Mouse (Mus musculus): Measurements from ENCODE around the gene Pgs1. TPM values are rescaled to one million over a fixed set of nuclear protein-coding genes. Genes with fewer than 3 reads are reported as not detected.

The Pgs1 gene
- polyA plus RNA-seq, 1 experiment from 2014 or later = 41.2 TPM

GRCm38 (mm10) chr11:117952174-117952933 is 33.7 kb upstream of the Pgs1 start:
- Histone ChIP-seq H3K4me1 (peaks cover 34% of the 10 kb centered on the region), H3K4me3 (replicated peaks) (no peak overlapping the region), H3K9me3 (replicated peaks) (no peaks in the 10 kb centered on the region), H3K9ac (no peak overlapping the region), H3K4me2 (replicated peaks) (no peak overlapping the region), H3K27ac (replicated peaks) (no peak overlapping the region), H3K36me3 (no peaks in the 10 kb centered on the region), H3K27me3 (0 out of 2 replicates have a peak, but pooled peaks cover 4% of the 10 kb centered on the region)
- WGBS = 63% methylated on average over 9 of the region's 9 CpGs
- no peak for ATAC-seq (ENCODE audit: insufficient number of reproducible peaks, low FRiP score, low TSS enrichment, low read depth)

- Histone ChIP-seq H3K4me2 (replicated peaks) (no peak overlapping the region), H3K9ac (no peak overlapping the region), H3K36me3 (no peaks in the 10 kb centered on the region), H3K4me3 (replicated peaks) (no peak overlapping the region), H3K9me3 (replicated peaks) (no peaks in the 10 kb centered on the region), H3K27ac (replicated peaks) (peak overlapping the region; percentile 36), H3K27me3 (0 out of 2 replicates have a peak, but pooled peaks cover 4% of the 10 kb centered on the region), H3K4me1 (peaks cover 41% of the 10 kb centered on the region)
- ATAC-seq (ENCODE audit: insufficient number of reproducible peaks, low FRiP score, low TSS enrichment, low read depth) = no peak
- 52% methylated on average over 2 of the region's 2 CpGs for WGBS
These were observed 32.0 kb upstream of the Pgs1 start for GRCm38 (mm10) chr11:117954094-117954493.

GRCm38 (mm10) chr11:117954819-117955218 is 31.3 kb upstream of the Pgs1 start:
- H3K9me3 ChIP-seq (replicated peaks) = no peaks in the 10 kb centered on the region
- WGBS = 71% methylated on average over 9 of the region's 9 CpGs
- H3K9ac ChIP-seq = no peak overlapping the region
- H3K27me3 ChIP-seq = 0 out of 2 replicates have a peak, but pooled peaks cover 4% of the 10 kb centered on the region
- H3K36me3 ChIP-seq = no peaks in the 10 kb centered on the region
- ATAC-seq (ENCODE audit: insufficient number of reproducible peaks, low FRiP score, low TSS enrichment, low read depth) = no peak
- peaks cover 38% of the 10 kb centered on the region for H3K4me1 ChIP-seq
- peak overlapping the region; percentile 36; the same call in 1 of the 2 replicates for H3K27ac ChIP-seq (replicated peaks)
- H3K4me3 ChIP-seq (replicated peaks) = no peak overlapping the region
- H3K4me2 ChIP-seq (replicated peaks) = no peak overlapping the region

- no peak overlapping the region for H3K4me3 ChIP-seq (replicated peaks)
- 62% methylated on average over 13 of the region's 13 CpGs for WGBS
- H3K4me2 ChIP-seq (replicated peaks) = no peak overlapping the region
- H3K4me1 ChIP-seq = peaks cover 36% of the 10 kb centered on the region
- no peak for ATAC-seq (ENCODE audit: insufficient number of reproducible peaks, low FRiP score, low TSS enrichment, low read depth)
- H3K9me3 ChIP-seq (replicated peaks) = no peaks in the 10 kb centered on the region
- H3K36me3 ChIP-seq = no peaks in the 10 kb centered on the region
- H3K27ac ChIP-seq (replicated peaks) = no peak overlapping the region
- H3K27me3 ChIP-seq = 0 out of 2 replicates have a peak, but pooled peaks cover 4% of the 10 kb centered on the region
- no peak overlapping the region for H3K9ac ChIP-seq
These were observed 30.5 kb upstream of the Pgs1 start for GRCm38 (mm10) chr11:117955621-117956020.

GRCm38 (mm10) chr11:117958197-117958596 is 27.9 kb upstream of the Pgs1 start:
- Histone ChIP-seq H3K4me1 (peaks cover 42% of the 10 kb centered on the region), H3K4me2 (replicated peaks) (no peak overlapping the region), H3K9me3 (replicated peaks) (no peaks in the 10 kb centered on the region), H3K36me3 (no peaks in the 10 kb centered on the region), H3K4me3 (replicated peaks) (no peak overlapping the region), H3K27me3 (no peaks in the 10 kb centered on the region), H3K27ac (replicated peaks) (no peak overlapping the region), H3K9ac (no peak overlapping the region)
- 33% methylated on average over 7 of the region's 7 CpGs for WGBS
- ATAC-seq (ENCODE audit: insufficient number of reproducible peaks, low FRiP score, low TSS enrichment, low read depth) = no peak

GRCm38 (mm10) chr11:117959166-117959565 is 26.9 kb upstream of the Pgs1 start:
- Histone ChIP-seq H3K36me3 (no peaks in the 10 kb centered on the region), H3K9ac (no peak overlapping the region), H3K4me2 (replicated peaks) (no peak overlapping the region), H3K27me3 (no peaks in the 10 kb centered on the region), H3K4me1 (peaks cover 50% of the 10 kb centered on the region), H3K9me3 (replicated peaks) (no peaks in the 10 kb centered on the region), H3K4me3 (replicated peaks) (no peak overlapping the region), H3K27ac (replicated peaks) (no peak overlapping the region)
- no peak for ATAC-seq (ENCODE audit: insufficient number of reproducible peaks, low FRiP score, low TSS enrichment, low read depth)
- 88% methylated on average over 4 of the region's 4 CpGs for WGBS

- Histone ChIP-seq H3K9me3 (replicated peaks) (no peaks in the 10 kb centered on the region), H3K36me3 (no peaks in the 10 kb centered on the region), H3K9ac (no peak overlapping the region), H3K4me2 (replicated peaks) (no peak overlapping the region), H3K27ac (replicated peaks) (no peak overlapping the region), H3K27me3 (no peaks in the 10 kb centered on the region), H3K4me3 (replicated peaks) (no peak overlapping the region), H3K4me1 (peaks cover 50% of the 10 kb centered on the region)
- WGBS = 42% methylated on average over 17 of the region's 17 CpGs
- ATAC-seq (ENCODE audit: insufficient number of reproducible peaks, low FRiP score, low TSS enrichment, low read depth) = no peak
These were observed 26.2 kb upstream of the Pgs1 start for GRCm38 (mm10) chr11:117959741-117960381.

- Histone ChIP-seq H3K4me2 (replicated peaks) (no peak overlapping the region), H3K9ac (no peak overlapping the region), H3K4me3 (replicated peaks) (no peak overlapping the region), H3K27me3 (no peaks in the 10 kb centered on the region), H3K4me1 (peaks cover 54% of the 10 kb centered on the region), H3K36me3 (0 out of 2 replicates have a peak, but pooled peaks cover 2% of the 10 kb centered on the region), H3K9me3 (replicated peaks) (no peaks in the 10 kb centered on the region), H3K27ac (replicated peaks) (no peak overlapping the region)
- no peak for ATAC-seq (ENCODE audit: insufficient number of reproducible peaks, low FRiP score, low TSS enrichment, low read depth)
These were observed 25.5 kb upstream of the Pgs1 start for GRCm38 (mm10) chr11:117960601-117961000.

- peak; percentile 9; the same call in 1 of the 2 replicates for ATAC-seq (ENCODE audit: insufficient number of reproducible peaks, low FRiP score, low TSS enrichment, low read depth)
- Histone ChIP-seq H3K36me3 (0 out of 2 replicates have a peak, but pooled peaks cover 4% of the 10 kb centered on the region), H3K9ac (no peak overlapping the region), H3K4me1 (peaks cover 72% of the 10 kb centered on the region), H3K4me3 (replicated peaks) (no peak overlapping the region; the same call in 1 of the 2 replicates), H3K4me2 (replicated peaks) (peak overlapping the region; percentile 80), H3K27me3 (0 out of 2 replicates have a peak, but pooled peaks cover 2% of the 10 kb centered on the region), H3K9me3 (replicated peaks) (no peaks in the 10 kb centered on the region), H3K27ac (replicated peaks) (peak overlapping the region; percentile 94)
- 30% methylated on average over 10 of the region's 10 CpGs for WGBS
These were observed 23.6 kb upstream of the Pgs1 start for GRCm38 (mm10) chr11:117962228-117963067.

GRCm38 (mm10) chr11:117963091-117963793 is 22.9 kb upstream of the Pgs1 start:
- H3K4me1 ChIP-seq = peaks cover 78% of the 10 kb centered on the region
- H3K27me3 ChIP-seq = 0 out of 2 replicates have a peak, but pooled peaks cover 3% of the 10 kb centered on the region
- H3K9me3 ChIP-seq (replicated peaks) = no peaks in the 10 kb centered on the region
- 0 out of 2 replicates have a peak overlapping the region, but pooled peaks have one; percentile 4 for H3K9ac ChIP-seq
- peak overlapping the region; percentile 94 for H3K27ac ChIP-seq (replicated peaks)
- H3K36me3 ChIP-seq = 0 out of 2 replicates have a peak, but pooled peaks cover 4% of the 10 kb centered on the region
- under 1% methylated on average over 40 of the region's 40 CpGs for WGBS
- H3K4me2 ChIP-seq (replicated peaks) = peak overlapping the region; percentile 80
- ATAC-seq (ENCODE audit: insufficient number of reproducible peaks, low FRiP score, low TSS enrichment, low read depth) = peak; percentile 91
- H3K4me3 ChIP-seq (replicated peaks) = peak overlapping the region; percentile 41

Data from embryonic facial prominence, embryonic 15.5 days (tissue).